Mouse (Mus musculus) hindbrain, embryonic 16.5 days (tissue): Measurements from ENCODE around the gene Grid1. TPM values are rescaled to one million over a fixed set of nuclear protein-coding genes. Genes with fewer than 3 reads are reported as not detected.
A peak's percentile ranks its signal among the peaks of the same experiment; 100 is the strongest.

ENCODE experiments used
- ATAC-seq: fragments of 200-750 bp; cut with Nextera tagmentation; 2 replicates; pipeline ENCODE4 v1.8.0; 2017; ENCODE audit warnings: moderate TSS enrichment, moderate library complexity
- H3K27ac ChIP-seq: fragments of 300-500 bp; sonication (generic); 2 replicates; pipeline ENCODE4 v1.5.1; 2014; ENCODE audit warnings: low read depth, mild to moderate bottlenecking, control low read depth, low read length, moderate library complexity
- H3K27me3 ChIP-seq: fragments of 300-500 bp; sonication (generic); replicated peaks from 2 replicates; pipeline ENCODE4 v1.6.1; 2014; ENCODE audit warnings: low read length; ENCODE audit not compliant: control insufficient read depth, insufficient read depth
- H3K36me3 ChIP-seq: fragments of 300-500 bp; sonication (generic); 2 replicates; pipeline ENCODE4 v1.6.1; 2014; ENCODE audit warnings: mild to moderate bottlenecking, low read length, moderate library complexity, mixed read lengths; ENCODE audit not compliant: control insufficient read depth, insufficient read depth
- H3K4me1 ChIP-seq: fragments of 300-500 bp; sonication (generic); 2 replicates; pipeline ENCODE4 v1.6.1; 2014; ENCODE audit warnings: low read depth, low read length; ENCODE audit not compliant: control insufficient read depth, insufficient read depth
- H3K4me2 ChIP-seq: fragments of 300-500 bp; sonication (generic); 2 replicates; pipeline ENCODE4 v1.6.1; 2014; ENCODE audit warnings: mild to moderate bottlenecking, low read length, control low read depth, moderate library complexity
- H3K4me3 ChIP-seq: fragments of 300-500 bp; sonication (generic); 2 replicates; pipeline ENCODE4 v1.5.1; 2014; ENCODE audit warnings: mild to moderate bottlenecking, low read length, control low read depth, moderate library complexity
- H3K9ac ChIP-seq: fragments of 300-500 bp; sonication (generic); 2 replicates; pipeline ENCODE4 v1.6.1; 2014; ENCODE audit warnings: low read depth, mild to moderate bottlenecking, control low read depth, low read length, moderate library complexity
- H3K9me3 ChIP-seq: fragments of 300-500 bp; sonication (generic); 2 replicates; pipeline ENCODE4 v1.6.1; 2014; ENCODE audit warnings: mild to moderate bottlenecking, low read length, moderate library complexity; ENCODE audit not compliant: control insufficient read depth
- WGBS: fragments of 180-500 bp; shearing (Covaris S2); extraction: QIAGEN DNeasy Blood & Tissue Kit; methylation state at CpG from one replicate; pipeline ENCODE4 v1.1.7; 2014; 5-methylcytosine and 5-hydroxymethylcytosine counted together
- polyA plus RNA-seq: library from polyadenylated mRNA; unstranded; fragments of >200 nt; fragmentation: Nextera tagmentation; extraction: Ambion mirVana; gene quantifications from 2 replicates; pipeline ENCODE4 v1.2.1, GENCODE M21; 2015

Grid1 gene
- polyA plus RNA-seq, 1 experiment from 2014 or later: 7.1 TPM

DNA sequence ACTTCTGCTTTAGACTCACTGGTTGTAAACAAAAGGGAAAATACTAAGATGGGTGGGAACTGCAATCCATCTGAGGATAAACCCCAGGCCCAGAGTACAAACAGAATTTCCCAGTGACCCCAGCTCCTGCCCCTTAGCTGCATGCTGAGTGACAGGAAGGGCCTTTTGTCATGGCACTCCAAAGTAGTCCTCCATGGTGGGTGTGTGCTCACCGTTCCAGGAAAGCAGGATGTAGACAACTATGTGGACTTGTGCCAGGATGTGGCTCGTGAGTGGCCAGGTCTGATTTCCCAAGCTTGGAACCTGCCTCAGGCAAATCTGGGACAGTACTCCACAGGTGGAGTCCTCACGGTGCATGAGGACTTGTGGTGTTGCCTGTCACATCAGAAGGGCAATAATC lies 132.4 kb downstream of the Grid1 start:
- H3K4me3 ChIP-seq: no peak overlapping the region
- H3K27ac ChIP-seq: no peak overlapping the region
- H3K27me3 ChIP-seq: no peaks in the 10 kb centered on the region
- H3K9ac ChIP-seq: no peak overlapping the region
- no peaks in the 10 kb centered on the region for H3K9me3 ChIP-seq
- WGBS: 69% methylated on average over 3 of the region's 3 CpGs
- no peaks in the 10 kb centered on the region for H3K36me3 ChIP-seq
- no peak for ATAC-seq
- H3K4me1 ChIP-seq: no peaks in the 10 kb centered on the region
- H3K4me2 ChIP-seq: no peak overlapping the region

DNA sequence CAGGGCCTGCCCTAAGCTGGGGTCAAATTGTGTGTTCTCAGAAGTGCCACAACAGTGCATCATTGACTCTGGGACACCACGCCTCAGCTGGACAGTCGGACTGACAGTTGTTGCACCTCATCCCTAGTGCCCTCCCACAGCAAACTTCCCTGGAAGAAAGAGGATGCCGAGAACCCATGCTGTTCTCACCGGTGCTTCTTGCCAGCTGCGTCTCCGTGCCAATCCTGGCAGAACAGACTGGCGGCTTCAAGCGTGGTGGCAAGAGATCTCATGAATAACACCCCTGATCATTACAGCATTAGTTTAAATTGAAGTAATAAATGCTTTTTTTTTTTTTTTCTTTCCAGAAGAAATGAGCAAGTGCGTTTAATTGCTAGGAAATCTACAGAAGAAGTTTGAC lies 133.7 kb downstream of the Grid1 start:
- H3K4me2 ChIP-seq: no peak overlapping the region
- H3K27me3 ChIP-seq: no peaks in the 10 kb centered on the region
- ATAC-seq: no peak
- no peaks in the 10 kb centered on the region for H3K4me1 ChIP-seq
- WGBS: 66% methylated on average over 9 of the region's 9 CpGs
- H3K9ac ChIP-seq: no peak overlapping the region
- H3K36me3 ChIP-seq: no peaks in the 10 kb centered on the region
- H3K9me3 ChIP-seq: no peaks in the 10 kb centered on the region
- no peak overlapping the region for H3K27ac ChIP-seq
- H3K4me3 ChIP-seq: no peak overlapping the region

DNA sequence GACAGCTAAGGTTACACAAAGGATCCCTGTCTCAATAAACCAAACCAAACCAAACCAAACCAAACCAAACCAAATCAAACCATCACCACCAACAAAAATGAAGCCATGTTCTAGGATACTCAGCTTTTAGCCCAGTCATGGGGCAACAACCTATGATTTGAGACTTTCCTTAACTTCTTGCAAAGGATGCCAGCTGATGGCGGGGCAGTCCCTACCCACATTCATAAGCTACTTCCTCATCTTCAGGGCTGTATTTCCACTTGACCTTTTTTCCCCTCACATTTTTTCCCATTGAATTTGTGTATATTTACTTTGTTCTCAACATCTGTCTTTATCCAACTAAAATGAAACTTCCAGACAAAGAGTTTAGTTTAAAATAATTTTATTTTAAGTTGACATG lies 135.8 kb downstream of the Grid1 start:
- Histone ChIP-seq H3K4me1 (peaks cover 5% of the 10 kb centered on the region; the same call in 1 of the 2 replicates), H3K9me3 (no peaks in the 10 kb centered on the region), H3K4me2 (no peak overlapping the region), H3K27me3 (no peaks in the 10 kb centered on the region), H3K9ac (no peak overlapping the region), H3K36me3 (no peaks in the 10 kb centered on the region), H3K4me3 (no peak overlapping the region), H3K27ac (no peak overlapping the region)
- 100% methylated on average over 1 of the region's 1 CpGs for WGBS
- ATAC-seq: no peak

DNA sequence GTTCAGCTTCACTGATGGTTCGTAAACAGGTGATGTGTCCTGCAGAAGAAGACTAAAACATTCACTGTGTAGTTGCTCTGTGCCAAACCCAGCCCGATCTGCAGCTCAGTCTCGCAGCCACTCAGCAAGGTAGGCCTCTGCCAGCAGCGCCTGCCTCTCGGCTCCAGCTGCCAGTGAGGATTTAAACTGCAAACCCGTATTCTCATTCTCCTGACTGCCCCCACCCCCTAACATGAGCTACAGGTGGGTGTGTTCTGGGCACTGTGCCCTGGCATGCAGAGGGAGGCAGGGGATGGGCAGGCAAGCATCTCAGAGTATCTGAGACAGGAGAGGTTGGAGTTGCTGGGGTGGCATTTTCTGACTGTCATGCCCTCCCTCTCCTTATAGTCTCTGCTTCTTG lies 140.3 kb downstream of the Grid1 start:
- Histone ChIP-seq H3K36me3 (no peaks in the 10 kb centered on the region), H3K9ac (no peak overlapping the region), H3K27ac (no peak overlapping the region), H3K4me2 (no peak overlapping the region), H3K9me3 (no peaks in the 10 kb centered on the region), H3K4me1 (peaks cover 5% of the 10 kb centered on the region; the same call in 1 of the 2 replicates), H3K4me3 (no peak overlapping the region), H3K27me3 (no peaks in the 10 kb centered on the region)
- WGBS: 55% methylated on average over 6 of the region's 6 CpGs
- ATAC-seq: peak; percentile 38; the same call in 1 of the 2 replicates

DNA sequence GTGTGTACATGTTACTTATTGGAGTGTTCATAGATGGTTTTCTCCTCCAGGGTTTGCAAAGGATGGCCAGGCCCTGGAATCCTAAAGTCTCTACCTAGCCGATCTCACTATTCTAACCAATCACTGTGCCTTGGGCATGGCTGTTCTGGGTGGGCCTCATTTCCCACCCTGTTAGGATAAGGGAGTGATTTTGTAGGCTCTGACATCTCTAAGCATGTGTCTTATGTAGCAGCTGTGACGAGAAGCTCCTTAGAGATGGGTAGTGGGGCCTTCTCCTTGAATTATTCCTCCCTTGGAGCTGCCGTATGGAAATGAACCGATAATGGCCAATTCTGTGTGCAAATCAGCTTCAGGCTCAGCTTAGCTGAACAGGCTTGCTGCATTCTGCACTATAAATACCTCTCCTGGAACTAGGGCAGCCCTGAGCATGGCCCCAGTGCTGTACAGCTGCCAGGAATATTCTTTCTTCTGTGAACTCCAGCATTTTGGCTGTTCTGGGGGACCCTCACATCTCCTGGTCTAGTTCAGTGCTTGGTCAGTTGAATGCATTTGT lies 143.8 kb downstream of the Grid1 start:
- Histone ChIP-seq H3K4me1 (peaks cover 5% of the 10 kb centered on the region; the same call in 1 of the 2 replicates), H3K4me3 (no peak overlapping the region), H3K36me3 (no peaks in the 10 kb centered on the region), H3K4me2 (no peak overlapping the region), H3K9me3 (no peaks in the 10 kb centered on the region), H3K9ac (no peak overlapping the region), H3K27me3 (no peaks in the 10 kb centered on the region), H3K27ac (no peak overlapping the region)
- 67% methylated on average over 4 of the region's 4 CpGs for WGBS
- ATAC-seq: peak; percentile 46; the same call in 1 of the 2 replicates

DNA sequence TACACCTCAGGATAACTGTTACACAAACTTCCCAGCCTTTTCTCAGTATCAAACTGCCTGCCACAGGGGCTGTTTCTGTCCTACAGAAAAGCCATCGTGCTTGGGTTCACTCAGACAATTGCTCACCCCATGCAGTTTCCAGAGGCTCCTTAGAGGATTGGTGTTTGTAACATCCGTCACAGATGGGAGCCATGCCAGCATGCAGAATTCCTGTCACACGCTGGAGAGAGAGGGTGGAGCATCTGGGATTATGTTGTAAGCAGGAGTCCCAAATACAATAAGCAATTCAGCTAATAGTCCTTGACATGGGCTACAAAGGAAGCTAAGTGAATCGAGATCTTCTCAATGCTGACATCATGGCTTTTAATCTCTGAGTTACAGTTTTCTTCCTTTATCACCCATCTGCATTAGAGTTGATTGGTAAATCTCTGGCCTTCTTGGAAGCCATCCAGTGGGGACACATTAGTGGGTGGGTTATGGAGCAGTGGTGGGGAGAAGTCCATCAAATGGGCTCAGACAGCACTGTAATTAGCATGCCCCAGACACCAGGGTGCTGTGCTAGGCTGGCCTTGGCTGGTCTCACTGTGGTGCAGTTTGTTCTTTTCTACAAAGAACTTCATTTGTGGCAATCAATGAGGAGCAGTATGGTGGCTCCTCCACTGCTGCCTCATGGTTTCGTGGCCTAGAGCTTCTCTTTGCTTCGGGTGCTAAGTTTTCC lies 149.4 kb downstream of the Grid1 start:
- Histone ChIP-seq H3K36me3 (no peaks in the 10 kb centered on the region), H3K4me2 (no peak overlapping the region), H3K27me3 (no peaks in the 10 kb centered on the region), H3K9ac (no peak overlapping the region), H3K27ac (no peak overlapping the region), H3K4me1 (no peaks in the 10 kb centered on the region), H3K4me3 (no peak overlapping the region), H3K9me3 (no peaks in the 10 kb centered on the region)
- 19% methylated on average over 6 of the region's 6 CpGs for WGBS
- peak; percentile 90 for ATAC-seq

DNA sequence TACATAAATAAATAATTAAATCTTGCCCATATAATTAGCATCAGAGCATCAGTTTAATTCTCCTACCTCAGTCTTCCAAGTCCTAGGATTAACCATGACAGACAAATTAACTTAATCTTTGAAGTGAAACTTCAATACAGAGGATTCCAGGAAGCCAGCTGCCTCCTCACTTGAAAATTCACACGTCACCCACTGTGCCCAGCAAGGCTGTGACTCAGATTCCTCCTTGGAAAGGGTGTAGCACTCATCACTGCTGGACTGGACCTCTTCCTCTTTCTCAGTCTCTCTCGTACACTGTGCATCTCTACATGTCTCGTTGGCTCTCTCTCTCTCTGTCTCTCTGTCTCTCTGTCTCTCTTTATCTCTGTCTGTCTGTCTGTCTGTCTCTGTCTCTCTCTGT lies 153.0 kb downstream of the Grid1 start:
- 75% methylated on average over 3 of the region's 3 CpGs for WGBS
- H3K27ac ChIP-seq: no peak overlapping the region
- no peaks in the 10 kb centered on the region for H3K4me1 ChIP-seq
- ATAC-seq: no peak
- H3K9me3 ChIP-seq: no peaks in the 10 kb centered on the region
- no peak overlapping the region for H3K9ac ChIP-seq
- H3K4me2 ChIP-seq: no peak overlapping the region
- H3K27me3 ChIP-seq: no peaks in the 10 kb centered on the region
- H3K36me3 ChIP-seq: no peaks in the 10 kb centered on the region
- no peak overlapping the region for H3K4me3 ChIP-seq

DNA sequence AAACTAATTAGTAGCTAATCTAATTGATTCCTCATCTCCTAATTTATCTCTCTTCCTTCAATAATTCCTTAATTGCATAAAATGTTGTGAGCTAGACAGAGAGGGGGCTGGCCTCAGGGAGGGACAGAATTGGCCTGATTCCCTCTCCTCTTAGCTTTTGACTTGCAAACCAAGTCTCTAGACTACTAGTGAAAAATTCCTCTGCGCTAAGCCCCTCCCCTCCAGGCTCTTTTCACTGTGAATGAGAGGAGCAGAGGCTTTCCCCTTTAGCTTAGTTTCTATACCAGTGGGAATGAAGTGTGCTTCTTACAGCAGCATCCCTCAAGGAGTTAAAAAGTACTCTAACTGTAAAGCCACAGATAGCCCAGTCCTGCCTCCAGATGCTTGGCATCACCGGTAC lies 160.8 kb downstream of the Grid1 start:
- ATAC-seq: no peak
- Histone ChIP-seq H3K9ac (no peak overlapping the region), H3K27me3 (no peaks in the 10 kb centered on the region), H3K9me3 (no peaks in the 10 kb centered on the region), H3K4me1 (no peaks in the 10 kb centered on the region), H3K4me2 (no peak overlapping the region), H3K36me3 (no peaks in the 10 kb centered on the region), H3K4me3 (no peak overlapping the region), H3K27ac (no peak overlapping the region)
- 18% methylated on average over 2 of the region's 2 CpGs for WGBS

DNA sequence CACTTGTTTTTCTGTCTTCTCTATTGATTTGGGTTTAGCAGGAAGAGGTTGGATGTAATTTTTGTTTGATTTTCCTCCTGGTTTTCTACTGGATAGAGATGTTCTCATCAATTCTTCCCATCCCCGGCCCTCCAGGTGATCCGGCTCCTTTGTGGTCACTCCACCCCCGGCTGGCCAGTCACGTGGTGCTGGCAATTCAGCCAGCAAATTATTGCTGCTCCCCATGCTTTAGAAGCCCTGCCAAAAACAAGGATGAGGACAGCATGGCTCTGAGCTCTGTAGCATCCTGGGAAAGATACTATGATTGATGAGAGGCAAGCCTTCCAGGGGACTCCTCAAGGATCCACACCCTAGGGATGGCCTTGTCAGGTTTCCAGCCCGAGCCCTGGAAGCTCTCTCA lies 169.2 kb downstream of the Grid1 start:
- H3K27ac ChIP-seq: no peak overlapping the region
- H3K4me1 ChIP-seq: no peaks in the 10 kb centered on the region
- no peak overlapping the region for H3K4me2 ChIP-seq
- H3K27me3 ChIP-seq: no peaks in the 10 kb centered on the region
- no peaks in the 10 kb centered on the region for H3K9me3 ChIP-seq
- no peak overlapping the region for H3K4me3 ChIP-seq
- H3K36me3 ChIP-seq: no peaks in the 10 kb centered on the region
- H3K9ac ChIP-seq: no peak overlapping the region
- 66% methylated on average over 5 of the region's 5 CpGs for WGBS
- ATAC-seq: no peak
